Mouse (Mus musculus) limb, embryonic 11.5 days (tissue): Measurements from ENCODE around the gene Mtm1. TPM values are rescaled to one million over a fixed set of nuclear protein-coding genes. Genes with fewer than 3 reads are reported as not detected.

Experiments
- ATAC-seq: fragments of 200-750 bp; cut with Nextera tagmentation; 2 replicates; pipeline ENCODE4 v1.8.0; 2017; ENCODE audit warnings: low read depth; ENCODE audit not compliant: insufficient number of reproducible peaks, low FRiP score, low TSS enrichment
- DNase-seq: peaks from one replicate; pipeline ENCODE4 v3.0.0-alpha.2; 2015; ENCODE audit warnings: low spot score
- H3K27ac ChIP-seq: fragments of 300-500 bp; sonication (generic); replicated peaks from 2 replicates; pipeline ENCODE4 v1.5.1; 2014; ENCODE audit warnings: low read depth, mild to moderate bottlenecking, low read length
- H3K27me3 ChIP-seq: fragments of 300-500 bp; sonication (generic); 2 replicates; pipeline ENCODE4 v1.6.1; 2014; ENCODE audit warnings: mild to moderate bottlenecking, low read length, mixed read lengths; ENCODE audit not compliant: control insufficient read depth, insufficient read depth
- H3K36me3 ChIP-seq: fragments of 300-500 bp; sonication (generic); 2 replicates; pipeline ENCODE4 v1.6.1; 2014; ENCODE audit warnings: mild to moderate bottlenecking, low read length, moderate library complexity, mixed read lengths; ENCODE audit not compliant: control insufficient read depth, insufficient read depth
- H3K4me1 ChIP-seq: fragments of 300-500 bp; sonication (generic); 2 replicates; pipeline ENCODE4 v1.6.1; 2014; ENCODE audit warnings: low read length, mixed read lengths; ENCODE audit not compliant: control insufficient read depth, insufficient read depth
- H3K4me2 ChIP-seq: fragments of 300-500 bp; sonication (generic); 2 replicates; pipeline ENCODE4 v1.6.1; 2014; ENCODE audit warnings: low read depth, mild to moderate bottlenecking, moderate library complexity; ENCODE audit not compliant: severe bottlenecking
- H3K4me3 ChIP-seq: fragments of 300-500 bp; sonication (generic); 2 replicates; pipeline ENCODE4 v1.5.1; 2014; ENCODE audit warnings: low read depth, low read length
- H3K9ac ChIP-seq: fragments of 300-500 bp; sonication (generic); 2 replicates; pipeline ENCODE4 v1.6.1; 2014; ENCODE audit warnings: mild to moderate bottlenecking, low read length
- H3K9me3 ChIP-seq: fragments of 300-500 bp; sonication (generic); 2 replicates; pipeline ENCODE4 v1.6.1; 2016; ENCODE audit warnings: low read length; ENCODE audit not compliant: control insufficient read depth
- WGBS: fragments of 180-500 bp; shearing (Covaris S2); extraction: QIAGEN DNeasy Blood & Tissue Kit; methylation state at CpG from one replicate; pipeline ENCODE4 v1.1.7; 2014; 5-methylcytosine and 5-hydroxymethylcytosine counted together
- polyA plus RNA-seq: library from polyadenylated mRNA; unstranded; fragments of >200 nt; fragmentation: Nextera tagmentation; extraction: Ambion mirVana; gene quantifications from 2 replicates; pipeline ENCODE4 v1.2.1, GENCODE M21; 2014

Mtm1 gene
- polyA plus RNA-seq, 1 experiment from 2014 or later = 1.7 TPM

DNA sequence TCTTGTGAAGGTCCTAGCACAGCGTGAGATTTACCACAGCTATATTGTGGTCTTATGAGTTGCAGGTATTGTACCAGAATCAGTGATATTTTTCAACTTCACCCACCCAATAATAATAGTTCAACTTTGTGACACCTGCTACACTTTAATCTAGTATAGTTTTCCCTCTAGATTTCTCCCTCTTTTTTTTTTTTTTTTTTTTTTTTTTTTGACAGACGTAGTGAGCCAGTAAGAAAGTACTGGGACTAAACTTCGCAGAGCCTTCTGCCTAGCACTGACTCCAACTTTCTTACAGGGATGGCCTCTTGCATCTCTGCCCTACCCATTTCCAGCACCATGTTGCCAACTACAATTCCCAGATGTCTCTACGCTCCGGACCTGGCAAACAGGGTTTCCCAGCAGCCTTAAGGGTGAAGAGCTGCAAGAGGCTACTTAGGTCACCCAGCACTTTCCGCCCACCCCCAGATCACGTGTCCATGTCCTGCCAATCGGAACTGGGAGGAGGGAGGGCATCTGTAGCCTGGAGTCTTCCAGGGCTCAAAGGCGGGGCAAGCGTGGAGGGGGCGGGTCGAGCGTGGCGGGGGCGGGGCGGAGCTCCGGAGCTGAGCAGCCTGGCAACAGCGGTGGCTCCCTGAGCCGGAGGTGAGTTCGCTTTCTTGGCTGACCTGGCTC is 4.0 kb downstream of the Mtm1 start:
- H3K9me3 ChIP-seq = no peaks in the 10 kb centered on the region
- DNase-seq = peak; percentile 81
- peak overlapping the region; percentile 64 for H3K4me2 ChIP-seq
- H3K9ac ChIP-seq = peak overlapping the region; percentile 17; the same call in 1 of the 2 replicates
- no peaks in the 10 kb centered on the region for H3K36me3 ChIP-seq
- WGBS = 29% methylated on average over 18 of the region's 20 CpGs
- no peaks in the 10 kb centered on the region for H3K4me1 ChIP-seq
- H3K27me3 ChIP-seq = no peaks in the 10 kb centered on the region
- peak overlapping the region; percentile 41 for H3K4me3 ChIP-seq
- H3K27ac ChIP-seq = no peak overlapping the region
- ATAC-seq = peak; percentile 98

DNA sequence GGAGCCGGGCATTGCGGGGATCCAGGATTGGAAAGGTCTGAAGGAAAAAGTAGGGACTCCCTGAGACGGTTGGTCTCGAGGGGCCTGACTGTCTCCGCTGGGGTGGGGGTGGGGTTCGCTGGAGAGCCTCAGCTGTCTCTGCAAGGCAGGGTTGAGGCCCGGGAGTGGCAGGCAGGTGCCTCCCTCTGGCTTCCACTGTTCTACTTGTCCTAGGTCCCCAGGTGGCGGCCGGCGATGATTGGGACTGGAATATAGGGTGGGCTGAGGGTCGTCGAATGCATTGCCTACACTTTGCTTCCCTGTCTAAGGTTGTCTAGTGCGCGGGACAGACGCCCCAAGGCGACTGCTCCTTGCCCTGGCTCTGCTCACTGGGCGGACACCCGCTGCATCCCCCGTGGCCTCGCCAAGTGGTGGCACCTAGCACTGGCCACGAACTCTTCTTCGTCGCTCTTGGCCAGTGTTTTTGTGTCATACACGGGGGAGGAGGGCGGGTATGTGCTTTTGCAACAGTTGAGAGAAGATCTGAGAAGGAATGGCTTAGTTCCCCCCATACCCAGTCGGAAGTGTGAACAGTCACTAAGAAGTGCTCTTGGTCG is 4.6 kb downstream of the Mtm1 start:
- ATAC-seq (peak; percentile 83), DNase-seq (peak; percentile 25)
- Histone ChIP-seq H3K9ac (peak overlapping the region; percentile 17; the same call in 1 of the 2 replicates), H3K9me3 (no peaks in the 10 kb centered on the region), H3K4me2 (peak overlapping the region; percentile 64), H3K27ac (no peak overlapping the region), H3K27me3 (no peaks in the 10 kb centered on the region), H3K4me3 (peak overlapping the region; percentile 41), H3K36me3 (no peaks in the 10 kb centered on the region), H3K4me1 (no peaks in the 10 kb centered on the region)
- 25% methylated on average over 26 of the region's 27 CpGs for WGBS

DNA sequence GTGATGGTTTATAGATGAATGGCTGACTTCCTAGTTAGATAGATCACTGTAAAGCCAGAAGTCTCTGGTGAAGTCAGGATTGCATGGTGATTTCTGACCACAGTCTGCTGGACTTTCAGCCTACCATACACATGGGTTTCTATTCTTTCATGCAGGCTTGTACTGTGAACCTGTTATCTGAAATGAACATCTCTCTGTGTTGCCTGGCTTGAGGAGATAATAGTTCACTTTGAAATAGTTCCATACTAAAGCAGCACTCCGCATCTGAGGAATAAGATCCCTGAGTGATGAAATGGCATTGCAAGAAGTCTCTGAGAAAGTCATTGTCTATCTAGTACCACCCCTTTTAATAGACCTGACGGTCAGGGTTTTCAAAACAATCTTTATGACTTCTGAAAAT is 6.3 kb downstream of the Mtm1 start:
- WGBS = 85% methylated on average over 2 of the region's 2 CpGs
- no peaks in the 10 kb centered on the region for H3K27me3 ChIP-seq
- ATAC-seq (no peak), DNase-seq (no peak)
- H3K4me3 ChIP-seq = no peak overlapping the region
- no peaks in the 10 kb centered on the region for H3K9me3 ChIP-seq
- H3K27ac ChIP-seq = no peak overlapping the region
- H3K9ac ChIP-seq = no peak overlapping the region
- H3K4me1 ChIP-seq = no peaks in the 10 kb centered on the region
- no peak overlapping the region for H3K4me2 ChIP-seq
- no peaks in the 10 kb centered on the region for H3K36me3 ChIP-seq

DNA sequence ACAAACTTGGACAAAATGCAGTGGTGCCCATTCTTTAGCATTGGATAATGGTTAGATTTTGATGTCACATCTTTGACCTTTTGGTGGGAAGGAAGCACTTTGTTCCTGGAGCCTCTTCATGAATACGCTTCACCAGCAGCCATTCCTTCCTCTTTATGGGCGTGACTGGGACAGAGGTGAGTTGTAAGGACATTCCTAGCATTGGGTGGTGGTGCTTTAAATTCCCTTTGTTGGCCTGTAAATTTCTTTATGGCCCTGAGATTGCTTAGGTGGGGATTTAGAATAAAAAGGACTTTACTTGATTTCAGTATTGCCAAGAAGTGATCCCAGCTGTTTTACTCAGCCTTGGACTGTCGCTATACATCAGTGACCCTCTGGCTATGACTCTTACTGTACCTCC is 8.3 kb downstream of the Mtm1 start:
- Histone ChIP-seq H3K4me2 (no peak overlapping the region), H3K4me1 (no peaks in the 10 kb centered on the region), H3K9me3 (no peaks in the 10 kb centered on the region), H3K9ac (no peak overlapping the region), H3K27ac (no peak overlapping the region), H3K4me3 (no peak overlapping the region), H3K36me3 (no peaks in the 10 kb centered on the region), H3K27me3 (no peaks in the 10 kb centered on the region)
- 80% methylated on average over 3 of the region's 3 CpGs for WGBS
- DNase-seq (no peak), ATAC-seq (no peak)

DNA sequence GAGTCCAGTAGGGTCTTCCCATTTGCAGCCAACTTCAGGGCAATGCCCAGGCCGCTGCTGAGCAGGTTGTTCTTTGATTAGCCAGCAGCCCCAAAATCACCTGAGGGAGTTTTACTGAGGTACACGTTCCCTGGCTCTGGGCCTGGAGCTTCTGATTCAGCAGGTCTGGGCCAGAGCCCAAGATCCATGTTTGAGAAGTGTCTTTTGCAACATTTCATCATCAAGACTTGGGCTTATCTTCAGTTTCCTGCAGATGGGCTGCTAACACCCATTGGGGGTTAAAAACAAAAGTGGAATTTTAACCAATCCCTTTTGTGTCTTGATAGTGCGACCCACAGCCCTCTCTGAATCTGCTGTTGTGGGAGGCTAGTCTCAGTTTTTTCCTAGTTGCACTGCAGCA is 10.3 kb downstream of the Mtm1 start:
- H3K36me3 ChIP-seq = no peaks in the 10 kb centered on the region
- H3K27ac ChIP-seq = no peak overlapping the region
- no peak overlapping the region for H3K9ac ChIP-seq
- no peaks in the 10 kb centered on the region for H3K4me1 ChIP-seq
- no peak overlapping the region for H3K4me2 ChIP-seq
- no peak overlapping the region for H3K4me3 ChIP-seq
- DNase-seq = no peak
- H3K9me3 ChIP-seq = no peaks in the 10 kb centered on the region
- ATAC-seq = no peak
- WGBS = 77% methylated on average over 3 of the region's 3 CpGs
- H3K27me3 ChIP-seq = no peaks in the 10 kb centered on the region

DNA sequence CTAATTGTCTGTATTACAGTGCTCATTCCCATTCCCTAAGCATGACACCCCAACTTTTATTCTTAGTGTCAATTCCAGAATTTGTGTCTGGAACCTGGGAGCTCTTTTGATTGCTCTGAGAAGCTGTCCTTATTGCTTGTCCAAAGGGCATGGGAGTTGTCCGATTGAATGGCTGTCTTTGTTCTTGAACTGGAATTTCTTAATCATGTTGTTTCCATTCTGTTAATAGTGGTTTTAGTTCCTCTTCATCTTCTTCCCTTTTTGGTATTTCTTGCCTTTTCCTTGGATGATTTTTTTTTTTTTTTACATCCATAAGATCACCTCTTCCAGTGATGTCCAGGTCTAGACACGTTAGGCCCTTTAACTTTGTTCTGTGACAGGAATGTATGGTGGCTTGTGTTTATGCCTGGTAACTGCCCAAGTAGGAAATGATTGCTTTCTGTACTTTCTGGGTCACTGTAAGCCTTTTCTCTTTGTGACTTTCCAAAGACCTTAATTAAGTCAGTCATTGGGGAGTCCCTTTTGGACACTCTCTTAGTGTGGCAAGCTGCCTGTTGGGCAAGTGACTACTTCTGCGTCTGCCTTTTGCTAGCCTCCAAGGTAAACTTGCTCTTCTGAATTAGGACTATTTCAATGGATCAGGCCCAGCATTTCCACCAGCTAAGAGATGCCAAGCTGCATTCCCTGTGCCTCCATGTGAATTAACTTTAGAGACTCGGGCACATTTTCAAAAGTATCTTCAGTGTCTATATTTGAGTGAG is 12.3 kb downstream of the Mtm1 start:
- H3K36me3 ChIP-seq = no peaks in the 10 kb centered on the region
- ATAC-seq = no peak
- WGBS = 87% methylated on average over 4 of the region's 4 CpGs
- no peaks in the 10 kb centered on the region for H3K27me3 ChIP-seq
- H3K27ac ChIP-seq = no peak overlapping the region
- H3K4me2 ChIP-seq = no peak overlapping the region
- no peak for DNase-seq
- no peaks in the 10 kb centered on the region for H3K4me1 ChIP-seq
- H3K9me3 ChIP-seq = no peaks in the 10 kb centered on the region
- no peak overlapping the region for H3K4me3 ChIP-seq
- no peak overlapping the region for H3K9ac ChIP-seq

DNA sequence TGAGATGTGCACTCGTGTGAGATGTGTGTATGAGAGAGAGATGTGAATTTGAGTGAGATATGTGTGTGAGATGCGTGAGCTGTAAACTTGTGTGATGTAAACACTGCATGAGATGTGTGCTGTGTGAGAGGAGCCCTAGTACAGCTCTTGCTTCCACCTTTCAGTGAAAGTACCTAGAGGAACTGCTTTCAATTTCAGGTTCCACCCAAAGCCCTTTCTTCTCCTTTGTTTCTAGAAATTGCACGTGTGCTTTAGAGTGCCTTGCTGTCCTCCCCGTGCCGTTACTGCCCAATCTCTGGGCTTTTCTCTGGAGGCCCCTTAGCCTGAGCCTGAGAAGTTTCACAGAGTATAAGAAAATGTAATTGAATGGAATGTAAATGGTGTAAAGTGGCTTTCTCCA is 16.3 kb downstream of the Mtm1 start:
- ATAC-seq (no peak), DNase-seq (no peak)
- H3K9ac ChIP-seq = no peak overlapping the region
- 80% methylated on average over 5 of the region's 5 CpGs for WGBS
- H3K27ac ChIP-seq = no peak overlapping the region
- H3K4me2 ChIP-seq = no peak overlapping the region
- H3K36me3 ChIP-seq = no peaks in the 10 kb centered on the region
- H3K27me3 ChIP-seq = no peaks in the 10 kb centered on the region
- H3K4me3 ChIP-seq = no peak overlapping the region
- no peaks in the 10 kb centered on the region for H3K4me1 ChIP-seq
- H3K9me3 ChIP-seq = no peaks in the 10 kb centered on the region

DNA sequence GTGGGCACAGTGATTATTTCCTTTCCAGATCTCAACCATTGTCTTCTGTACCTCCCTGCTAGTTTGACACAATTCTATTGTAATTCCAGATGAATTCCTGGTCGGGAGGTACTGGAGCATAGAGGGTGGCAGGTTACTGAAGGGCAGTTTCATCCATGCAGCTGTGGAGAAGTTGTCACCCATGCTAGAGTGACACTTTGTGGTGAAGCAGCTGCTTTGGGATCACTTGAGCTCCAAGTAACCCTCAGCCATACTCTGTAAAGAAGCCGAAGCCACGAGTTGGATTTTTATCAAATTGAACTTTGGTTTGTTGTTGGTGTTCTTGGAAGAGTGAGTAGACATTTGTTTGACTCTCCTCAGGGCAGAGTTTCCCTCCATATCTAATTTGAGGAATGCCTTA is 17.6 kb downstream of the Mtm1 start:
- Histone ChIP-seq H3K27me3 (no peaks in the 10 kb centered on the region), H3K4me1 (no peaks in the 10 kb centered on the region), H3K9me3 (no peaks in the 10 kb centered on the region), H3K4me3 (no peak overlapping the region), H3K9ac (no peak overlapping the region), H3K4me2 (no peak overlapping the region), H3K27ac (no peak overlapping the region), H3K36me3 (no peaks in the 10 kb centered on the region)
- DNase-seq (no peak), ATAC-seq (no peak)
- WGBS = 78% methylated on average over 3 of the region's 3 CpGs
